Mouse (Mus musculus): ENCODE measurements around the gene Prkag1. TPM values are rescaled to one million over a fixed set of nuclear protein-coding genes. Genes with fewer than 3 reads are reported as not detected.

Prkag1 gene
- polyA plus RNA-seq, 1 experiment from 2014 or later, result 95.0 TPM

DNA sequence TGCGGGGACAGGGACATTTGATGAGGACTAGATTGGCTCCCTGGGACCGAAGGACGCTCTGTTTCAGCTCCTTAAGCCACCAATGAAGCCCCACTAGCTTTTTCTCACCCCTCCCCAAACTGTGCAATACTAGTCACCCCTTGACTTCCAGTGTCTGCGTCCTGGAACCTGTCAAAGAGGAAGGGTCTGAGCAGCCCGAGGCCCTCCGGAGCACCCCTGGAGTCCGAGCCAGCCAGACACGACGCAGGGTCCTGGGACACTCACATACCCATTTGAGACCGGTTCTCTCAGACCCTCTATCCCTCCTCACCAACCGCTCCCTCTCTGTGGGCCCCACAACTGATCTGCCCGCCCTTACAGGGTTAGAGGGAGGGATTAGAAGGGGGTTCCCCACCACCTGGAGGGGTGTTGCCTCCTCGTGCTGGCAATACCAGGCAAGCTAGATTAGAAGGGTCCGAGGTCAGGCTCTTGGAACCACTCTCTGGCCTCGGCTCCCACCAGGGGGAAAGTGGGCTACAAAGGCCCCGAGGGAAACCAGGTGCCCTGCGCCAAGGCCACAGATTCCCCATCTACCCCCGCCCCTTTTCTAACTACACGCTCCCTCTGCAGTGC lies 54.2 kb downstream of the Prkag1 start:
- peak overlapping the region; percentile 50 for H3K4me3 ChIP-seq
- no peaks in the 10 kb centered on the region for H3K36me3 ChIP-seq
- H3K4me1 ChIP-seq, result peaks cover 59% of the 10 kb centered on the region
- no peak overlapping the region for H3K27ac ChIP-seq
- H3K9me3 ChIP-seq, result no peaks in the 10 kb centered on the region
- 1% methylated on average over 19 of the region's 19 CpGs for WGBS
- no peak for DNase-seq (ENCODE audit: low spot score)
- peaks cover 100% of the 10 kb centered on the region for H3K27me3 ChIP-seq (ENCODE audit: insufficient read depth, poor library complexity, severe bottlenecking)

DNA sequence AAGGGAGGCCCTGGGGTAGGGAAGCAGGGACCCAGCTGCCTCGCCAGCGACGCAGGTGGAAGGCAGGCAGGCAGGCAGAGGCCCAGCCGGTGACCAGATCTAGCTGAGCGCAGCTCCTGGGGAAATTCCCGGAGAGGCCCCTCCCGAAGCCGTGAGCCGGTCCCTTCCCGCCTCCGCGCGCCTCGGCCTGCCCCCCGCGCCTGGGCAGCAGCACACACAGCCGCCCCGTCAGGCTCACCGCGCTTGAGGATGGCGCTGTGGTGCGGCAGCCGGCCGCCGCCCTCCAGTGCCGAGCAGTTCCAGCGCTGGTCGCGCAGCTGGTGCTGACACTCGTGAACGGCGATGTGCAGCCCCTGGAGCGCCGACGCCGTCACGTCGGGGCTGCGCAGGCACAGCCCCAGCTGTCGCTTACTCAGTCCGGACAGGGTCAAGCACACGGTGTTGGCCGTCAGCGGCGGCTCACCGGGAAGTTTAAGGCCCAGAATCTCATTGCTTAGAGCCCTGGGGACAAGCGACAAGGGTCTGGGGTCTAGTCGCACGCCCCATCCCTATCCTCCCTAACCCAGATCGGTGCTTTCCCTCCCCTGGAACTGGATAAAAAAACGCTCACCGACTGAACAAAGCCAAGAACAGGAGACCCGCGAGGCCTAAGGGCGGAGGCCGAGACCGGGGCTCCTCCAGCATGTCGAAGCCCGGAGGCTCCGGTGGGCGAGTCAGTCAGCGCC lies 54.9 kb downstream of the Prkag1 start:
- H3K36me3 ChIP-seq, result no peaks in the 10 kb centered on the region
- no peak for DNase-seq (ENCODE audit: low spot score)
- H3K27me3 ChIP-seq (ENCODE audit: insufficient read depth, poor library complexity, severe bottlenecking), result peaks cover 100% of the 10 kb centered on the region
- under 1% methylated on average over 62 of the region's 62 CpGs for WGBS
- H3K9me3 ChIP-seq, result no peaks in the 10 kb centered on the region
- H3K4me3 ChIP-seq, result peak overlapping the region; percentile 50
- H3K27ac ChIP-seq, result no peak overlapping the region
- peaks cover 62% of the 10 kb centered on the region for H3K4me1 ChIP-seq

DNA sequence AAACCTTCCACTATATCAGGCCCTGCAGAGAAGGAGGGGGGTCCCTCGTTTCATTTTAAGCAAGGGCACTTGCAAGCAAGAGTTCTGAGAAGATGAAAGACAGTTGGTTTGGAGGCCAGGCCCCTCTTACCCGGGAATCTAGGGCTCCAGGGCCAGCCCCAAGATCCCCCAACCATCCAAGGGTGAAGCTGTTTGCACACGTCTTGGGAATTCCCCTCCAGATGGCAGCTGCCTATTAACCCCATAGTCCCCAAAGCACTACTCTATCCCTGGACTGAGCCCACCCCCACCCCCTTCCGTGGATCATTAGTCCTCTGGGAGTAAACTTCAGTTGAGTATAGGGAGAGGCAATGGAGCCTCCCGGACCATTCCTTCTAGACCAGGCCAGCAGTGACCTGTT lies 55.8 kb downstream of the Prkag1 start:
- 3% methylated on average over 5 of the region's 5 CpGs for WGBS
- Histone ChIP-seq H3K9me3 (no peaks in the 10 kb centered on the region), H3K36me3 (no peaks in the 10 kb centered on the region), H3K4me1 (peaks cover 58% of the 10 kb centered on the region), H3K27ac (no peak overlapping the region), H3K4me3 (peak overlapping the region; percentile 50; the same call in 1 of the 2 replicates), H3K27me3 (ENCODE audit: insufficient read depth, poor library complexity, severe bottlenecking) (peaks cover 99% of the 10 kb centered on the region)
- DNase-seq (ENCODE audit: low spot score), result no peak

DNA sequence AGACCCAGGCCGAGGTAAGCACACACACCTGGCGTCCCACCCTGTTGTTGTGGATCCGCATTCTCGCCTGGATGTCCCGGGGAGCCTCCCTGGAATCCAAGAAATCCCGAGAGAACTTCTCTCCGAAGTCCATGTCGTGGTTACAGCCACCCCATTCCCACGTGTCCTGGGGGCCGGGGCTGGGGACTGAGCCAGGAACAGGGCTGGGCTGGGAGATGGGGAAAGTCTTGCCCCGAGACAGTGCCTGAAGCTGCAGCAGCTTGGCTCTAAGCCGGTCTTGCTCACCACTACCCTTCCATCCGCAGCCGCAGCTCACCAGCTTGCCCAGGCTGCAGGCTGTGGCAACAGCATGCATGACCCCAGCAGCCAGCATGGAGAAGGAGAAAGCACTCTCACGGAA lies 57.2 kb downstream of the Prkag1 start:
- no peak for DNase-seq (ENCODE audit: low spot score)
- 7% methylated on average over 15 of the region's 15 CpGs for WGBS

DNA sequence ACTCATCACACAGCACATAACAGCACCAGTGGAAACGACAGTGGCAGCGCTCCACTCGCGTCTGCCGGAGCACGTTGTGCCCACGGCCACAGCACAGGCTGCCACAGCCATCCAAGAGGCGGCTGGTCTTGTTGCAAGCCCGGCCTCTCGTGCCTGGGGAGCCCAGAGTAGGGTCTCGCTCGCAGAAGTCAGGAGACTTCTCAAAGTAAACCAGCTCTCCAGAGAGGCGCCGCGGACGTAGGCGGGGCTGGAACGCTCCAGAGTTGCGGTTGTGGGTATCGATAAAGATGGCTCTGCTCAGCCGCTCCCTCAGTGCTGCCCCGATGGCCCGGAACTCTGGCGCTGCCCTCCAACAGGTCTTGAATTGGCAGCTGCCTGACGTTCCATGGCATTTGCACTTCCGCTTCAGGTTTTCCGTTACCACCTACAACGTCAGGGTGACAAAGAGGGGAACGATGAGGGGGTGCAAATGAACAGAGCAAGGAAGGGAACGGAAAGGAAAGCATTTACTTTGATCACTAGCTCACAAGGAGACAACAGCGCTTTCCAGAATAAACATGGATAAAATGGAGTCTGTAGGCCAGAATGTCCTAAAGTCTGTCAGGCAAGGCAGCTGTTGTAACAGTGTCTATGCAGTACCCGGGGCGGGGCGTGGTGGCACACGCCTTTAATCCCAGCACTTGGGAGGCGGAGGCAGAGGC lies 58.7 kb downstream of the Prkag1 start:
- Histone ChIP-seq H3K27ac (peak overlapping the region; percentile 36), H3K9me3 (no peaks in the 10 kb centered on the region), H3K36me3 (no peaks in the 10 kb centered on the region), H3K27me3 (ENCODE audit: insufficient read depth, poor library complexity, severe bottlenecking) (peaks cover 98% of the 10 kb centered on the region), H3K4me1 (peaks cover 36% of the 10 kb centered on the region), H3K4me3 (peak overlapping the region; percentile 62)
- DNase-seq (ENCODE audit: low spot score), result no peak
- WGBS, result 1% methylated on average over 36 of the region's 36 CpGs

More for the DNA sequence above, 57.2 kb downstream of the Prkag1 start:
- Histone ChIP-seq H3K4me1 (peaks cover 50% of the 10 kb centered on the region), H3K36me3 (no peaks in the 10 kb centered on the region), H3K9me3 (no peaks in the 10 kb centered on the region), H3K27ac (no peak overlapping the region), H3K4me3 (no peak overlapping the region), H3K27me3 (ENCODE audit: insufficient read depth, poor library complexity, severe bottlenecking) (peaks cover 99% of the 10 kb centered on the region)

DNA sequence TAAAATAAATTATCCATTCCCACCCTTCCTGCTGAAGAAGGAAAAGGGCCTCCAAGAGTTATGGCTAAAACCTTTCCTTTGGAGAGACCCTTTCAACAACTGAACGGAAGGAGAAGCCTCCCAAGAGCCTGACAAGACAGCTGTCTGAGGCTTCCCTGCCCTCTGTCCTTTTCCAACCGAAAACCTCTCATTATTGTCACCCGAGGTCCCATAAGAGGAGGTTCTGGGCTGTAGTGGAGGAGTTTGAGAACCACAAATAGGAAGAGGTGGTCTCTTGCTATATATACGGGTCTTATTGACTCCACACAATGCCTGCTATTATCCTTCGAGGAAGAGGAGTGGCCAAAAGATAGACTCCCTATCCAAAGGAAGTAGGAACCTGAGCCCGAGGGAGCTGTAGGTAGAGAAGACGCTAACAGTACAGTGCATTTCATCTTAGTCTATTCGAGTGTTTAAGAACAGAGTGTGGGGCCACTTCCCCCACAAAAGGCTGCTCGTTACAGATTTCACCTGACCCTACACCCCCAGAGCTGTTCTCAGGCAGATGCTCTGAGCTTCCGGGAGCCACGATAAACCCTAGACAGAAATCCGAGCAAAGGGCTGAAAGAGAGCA lies 59.4 kb downstream of the Prkag1 start:
- Histone ChIP-seq H3K9me3 (no peaks in the 10 kb centered on the region), H3K36me3 (no peaks in the 10 kb centered on the region), H3K27me3 (ENCODE audit: insufficient read depth, poor library complexity, severe bottlenecking) (peaks cover 93% of the 10 kb centered on the region), H3K27ac (no peak overlapping the region), H3K4me3 (peak overlapping the region; percentile 62), H3K4me1 (peaks cover 28% of the 10 kb centered on the region)
- DNase-seq (ENCODE audit: low spot score), result no peak
- 5% methylated on average over 12 of the region's 12 CpGs for WGBS

DNA sequence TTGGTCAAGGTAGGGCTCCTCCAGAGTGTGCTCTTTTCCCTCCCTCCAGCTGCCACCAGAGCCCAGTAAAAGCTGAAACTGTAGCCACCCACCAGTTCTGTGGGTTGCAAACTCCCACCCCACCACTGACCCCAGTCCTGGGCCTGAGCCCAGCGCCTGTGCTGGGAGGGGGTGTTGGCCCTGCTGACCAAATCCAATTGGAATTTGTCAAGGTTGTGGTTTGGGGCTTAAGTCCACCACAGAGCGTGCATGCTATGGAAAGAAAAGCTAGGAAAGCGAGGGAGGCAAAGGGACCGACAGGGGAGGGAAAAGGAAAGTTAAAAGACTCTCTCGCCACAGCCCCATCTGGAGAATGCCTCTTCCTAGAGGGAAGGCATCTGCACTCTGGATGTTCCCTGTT lies 63.1 kb downstream of the Prkag1 start:
- Histone ChIP-seq H3K36me3 (no peaks in the 10 kb centered on the region), H3K27me3 (ENCODE audit: insufficient read depth, poor library complexity, severe bottlenecking) (peaks cover 86% of the 10 kb centered on the region), H3K4me1 (peaks cover 13% of the 10 kb centered on the region), H3K9me3 (no peaks in the 10 kb centered on the region), H3K4me3 (no peak overlapping the region), H3K27ac (no peak overlapping the region)
- no peak for DNase-seq (ENCODE audit: low spot score)
- 17% methylated on average over 5 of the region's 5 CpGs for WGBS

DNA sequence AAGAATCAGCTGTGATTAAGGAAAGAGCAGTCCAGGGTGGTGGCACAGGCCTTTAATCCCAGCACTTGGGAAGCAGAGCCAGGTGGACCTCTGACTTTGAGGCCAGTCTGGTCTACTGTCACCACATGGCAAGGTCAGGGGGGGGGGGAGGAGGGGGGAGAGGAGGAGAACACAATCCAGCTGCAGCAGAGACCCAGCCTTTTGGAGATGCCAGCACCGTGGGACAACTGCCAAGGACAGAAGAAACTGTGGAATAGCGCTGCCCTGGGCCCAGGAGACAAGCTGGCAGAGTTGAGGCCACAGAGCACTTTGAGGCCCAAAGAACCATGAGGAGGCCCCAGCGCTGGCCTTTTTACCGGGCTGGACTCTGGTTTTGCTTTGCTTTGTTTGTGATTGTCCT lies 65.4 kb downstream of the Prkag1 start:
- no peaks in the 10 kb centered on the region for H3K9me3 ChIP-seq
- DNase-seq (ENCODE audit: low spot score), result no peak
- WGBS, result 73% methylated on average over 4 of the region's 4 CpGs
- H3K36me3 ChIP-seq, result peaks cover 4% of the 10 kb centered on the region; the same call in 1 of the 2 replicates
- H3K4me3 ChIP-seq, result no peak overlapping the region
- peaks cover 14% of the 10 kb centered on the region for H3K4me1 ChIP-seq
- peaks cover 63% of the 10 kb centered on the region for H3K27me3 ChIP-seq (ENCODE audit: insufficient read depth, poor library complexity, severe bottlenecking)
- H3K27ac ChIP-seq, result no peak overlapping the region

Other genes with a start within 250 kb of the Prkag1 start
- 25.5 and 33.5 TPM in 2 replicates for gene Adcy6, start 221.4 kb downstream of the Prkag1 start, polyA plus RNA-seq (2016; fragmentation: Nextera tagmentation; extraction: Ambion mirVana)
- 9.9 and 23.3 TPM in 2 replicates for gene Cacnb3, start 200.7 kb downstream of the Prkag1 start, polyA plus RNA-seq (2016; fragmentation: Nextera tagmentation; extraction: Ambion mirVana)
- gene Ddx23, start 168.6 kb downstream of the Prkag1 start, polyA plus RNA-seq (2016; fragmentation: Nextera tagmentation; extraction: Ambion mirVana), result 15.6 and 17.5 TPM in 2 replicates
- 1.7 and 2.8 TPM in 2 replicates for gene Rnd1, start 154.1 kb downstream of the Prkag1 start, polyA plus RNA-seq (2016; fragmentation: Nextera tagmentation; extraction: Ambion mirVana)
- 0.44 and 0.46 TPM in 2 replicates for gene Ccdc65, start 123.3 kb downstream of the Prkag1 start, polyA plus RNA-seq (2016; fragmentation: Nextera tagmentation; extraction: Ambion mirVana)
- 20.5 and 40.8 TPM in 2 replicates for gene Fkbp11, start 103.3 kb downstream of the Prkag1 start, polyA plus RNA-seq (2016; fragmentation: Nextera tagmentation; extraction: Ambion mirVana)
- 41.7 and 42.7 TPM in 2 replicates for gene Arf3, start 68.3 kb downstream of the Prkag1 start, polyA plus RNA-seq (2016; fragmentation: Nextera tagmentation; extraction: Ambion mirVana)
- 0.09 TPM in 1 of 2 replicates, not detected in the other for gene Wnt10b, start 53.4 kb downstream of the Prkag1 start, polyA plus RNA-seq (2016; fragmentation: Nextera tagmentation; extraction: Ambion mirVana)
- gene Wnt1, start 41.7 kb downstream of the Prkag1 start, polyA plus RNA-seq (2016; fragmentation: Nextera tagmentation; extraction: Ambion mirVana), result not detected in 2 replicates
- 0.06 TPM in 1 of 2 replicates, not detected in the other for gene Ddn, start 22.0 kb downstream of the Prkag1 start, polyA plus RNA-seq (2016; fragmentation: Nextera tagmentation; extraction: Ambion mirVana)
- gene Kmt2d, start 39.7 kb upstream of the Prkag1 start, polyA plus RNA-seq (2016; fragmentation: Nextera tagmentation; extraction: Ambion mirVana), result 10.1 and 12.0 TPM in 2 replicates
- 6.5 and 11.8 TPM in 2 replicates for gene Rhebl1, start 63.0 kb upstream of the Prkag1 start, polyA plus RNA-seq (2016; fragmentation: Nextera tagmentation; extraction: Ambion mirVana)
- 2.9 and 3.0 TPM in 2 replicates for gene Dhh, start 67.0 kb upstream of the Prkag1 start, polyA plus RNA-seq (2016; fragmentation: Nextera tagmentation; extraction: Ambion mirVana)
- gene Lmbr1l, start 86.7 kb upstream of the Prkag1 start, polyA plus RNA-seq (2016; fragmentation: Nextera tagmentation; extraction: Ambion mirVana), result 14.9 and 20.2 TPM in 2 replicates
- 1,935 and 2,007 TPM in 2 replicates for gene Tuba1b, start 103.0 kb upstream of the Prkag1 start, polyA plus RNA-seq (2016; fragmentation: Nextera tagmentation; extraction: Ambion mirVana)
- gene Gm49450, start 122.0 kb upstream of the Prkag1 start, polyA plus RNA-seq (2016; fragmentation: Nextera tagmentation; extraction: Ambion mirVana), result not detected in 2 replicates
- gene Tuba1a, start 122.2 kb upstream of the Prkag1 start, polyA plus RNA-seq (2016; fragmentation: Nextera tagmentation; extraction: Ambion mirVana), result 1,319 and 1,394 TPM in 2 replicates
- gene Tuba1c, start 198.4 kb upstream of the Prkag1 start, polyA plus RNA-seq (2016; fragmentation: Nextera tagmentation; extraction: Ambion mirVana), result 172 and 183 TPM in 2 replicates
- gene Prph, start 223.7 kb upstream of the Prkag1 start, polyA plus RNA-seq (2016; fragmentation: Nextera tagmentation; extraction: Ambion mirVana), result 0.36 and 1.1 TPM in 2 replicates
- gene Troap, start 243.1 kb upstream of the Prkag1 start, polyA plus RNA-seq (2016; fragmentation: Nextera tagmentation; extraction: Ambion mirVana), result 35.7 TPM in 2 replicates

Data from heart, embryonic 10.5 days (tissue).